Mouse (Mus musculus) kidney, postnatal 4 days (tissue): ENCODE results near the gene B3gnt2.
"Not testable (repeated sequence)": the region's sequence is repeated elsewhere in the genome, so short reads cannot be mapped to it uniquely, and the experiment has no call there.

Source experiments
- DNase-seq, 2 experiments: peaks; one replicate each; pipeline ENCODE4 v3.0.0; 2021; ENCODE audit warnings: mixed read lengths in 2 of 2

Gene B3gnt2

DNA sequence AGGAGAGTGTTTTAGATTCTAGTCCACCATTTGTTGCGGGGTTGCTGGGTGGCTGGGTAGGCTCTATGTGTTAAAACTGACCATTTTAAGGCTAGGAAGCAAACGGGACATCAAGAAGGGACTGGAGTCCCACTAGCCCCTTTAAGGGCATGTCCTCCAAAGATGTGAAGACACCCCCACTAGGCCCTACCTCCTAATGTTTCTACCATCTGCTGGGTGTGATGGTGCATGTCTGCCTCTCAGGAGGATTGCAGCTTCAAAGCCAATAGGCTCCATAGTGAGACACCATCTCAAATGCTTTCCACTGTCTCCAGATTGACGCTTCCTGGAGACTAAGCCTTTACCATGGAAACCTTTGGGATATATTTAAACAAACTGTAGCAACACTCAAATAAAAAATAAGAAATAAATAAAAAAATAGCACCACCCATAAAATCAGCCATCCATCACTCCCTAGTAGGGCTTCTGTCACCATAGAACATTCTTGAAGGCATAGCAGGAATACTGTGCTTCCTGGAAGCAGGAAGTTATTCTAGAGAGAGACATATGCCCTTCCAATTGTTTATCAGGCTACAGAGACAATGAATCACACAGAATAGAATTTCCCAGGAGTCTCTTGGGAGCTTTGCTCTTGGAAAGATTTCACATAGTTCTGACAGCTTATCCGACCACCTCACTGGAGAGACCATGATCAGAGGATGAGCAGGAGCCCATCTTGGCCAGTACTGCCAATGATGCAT lies 97.0 kb downstream of the B3gnt2 start:
- DNase-seq = no peak

DNA sequence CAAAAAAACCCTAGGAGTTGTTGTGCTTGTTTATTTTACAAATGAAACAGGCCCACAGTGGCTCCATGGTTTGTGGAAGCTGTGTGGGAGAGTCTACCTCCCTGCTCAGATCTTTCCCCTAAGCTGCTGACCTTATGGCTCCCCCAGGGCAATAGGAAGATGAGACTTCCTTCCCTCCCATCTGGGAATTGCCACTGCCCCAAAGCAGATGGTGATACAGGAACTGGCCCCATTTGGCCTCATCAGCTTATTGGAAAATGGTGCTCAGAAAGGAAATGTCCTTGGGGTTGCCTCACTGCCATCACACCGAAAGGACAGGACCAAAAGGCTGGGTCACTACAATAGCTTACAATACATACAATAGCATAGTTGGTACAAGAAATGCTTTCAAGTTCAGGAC lies 97.7 kb downstream of the B3gnt2 start:
- DNase-seq = no peak

DNA sequence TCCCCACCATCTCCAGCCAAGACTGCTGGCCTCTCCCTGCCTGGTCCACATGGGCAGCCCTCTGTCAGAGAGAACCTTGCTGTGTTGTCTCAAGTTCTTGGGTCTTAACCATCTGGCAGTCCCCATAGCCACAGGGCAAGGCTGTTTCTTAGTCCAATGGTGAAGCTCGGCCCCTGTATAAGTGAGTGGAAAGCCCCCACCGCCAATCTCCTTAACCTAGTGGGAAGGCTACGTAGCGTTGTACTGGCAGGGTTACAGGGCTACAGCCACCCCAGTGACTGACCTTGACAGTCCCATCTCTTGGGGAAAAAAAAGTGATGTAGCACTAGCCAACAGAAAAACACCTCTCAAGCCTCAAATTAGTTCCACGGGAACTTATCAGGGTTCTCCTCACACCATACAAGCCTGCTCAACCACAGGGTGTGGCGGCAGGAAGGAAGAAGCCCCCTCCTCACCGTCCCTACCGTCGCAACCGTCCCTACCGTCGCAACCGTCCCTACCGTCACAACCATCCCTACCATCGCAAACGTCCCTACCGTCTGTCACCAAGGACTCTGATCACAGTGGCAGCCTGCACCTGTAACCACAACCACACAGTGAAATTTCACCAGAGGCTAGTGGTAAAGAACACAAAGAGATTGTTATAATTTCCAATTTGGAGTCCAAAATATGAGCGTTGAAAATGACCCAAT lies 98.4 kb downstream of the B3gnt2 start:
- DNase-seq = no peak

DNA sequence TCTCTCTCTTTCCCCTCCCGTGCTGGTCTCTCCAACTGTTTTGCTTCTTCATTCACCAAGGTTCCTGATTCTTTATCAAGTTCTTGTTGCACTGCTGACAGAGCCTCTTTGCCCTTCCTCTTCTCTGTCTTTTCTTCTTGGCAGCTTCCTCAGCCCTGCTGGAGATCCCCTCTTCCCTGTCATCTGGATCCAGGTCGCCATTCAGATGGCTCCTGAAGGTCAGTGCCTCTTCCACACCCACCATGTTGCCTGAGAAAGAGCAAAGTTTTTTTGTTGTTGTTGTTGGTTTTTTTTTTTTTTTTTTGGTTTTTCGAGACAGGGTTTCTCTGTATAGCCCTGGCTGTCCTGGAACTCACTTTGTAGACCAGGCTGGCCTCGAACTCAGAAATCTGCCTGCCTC lies 101.0 kb downstream of the B3gnt2 start:
- no peak for DNase-seq

DNA sequence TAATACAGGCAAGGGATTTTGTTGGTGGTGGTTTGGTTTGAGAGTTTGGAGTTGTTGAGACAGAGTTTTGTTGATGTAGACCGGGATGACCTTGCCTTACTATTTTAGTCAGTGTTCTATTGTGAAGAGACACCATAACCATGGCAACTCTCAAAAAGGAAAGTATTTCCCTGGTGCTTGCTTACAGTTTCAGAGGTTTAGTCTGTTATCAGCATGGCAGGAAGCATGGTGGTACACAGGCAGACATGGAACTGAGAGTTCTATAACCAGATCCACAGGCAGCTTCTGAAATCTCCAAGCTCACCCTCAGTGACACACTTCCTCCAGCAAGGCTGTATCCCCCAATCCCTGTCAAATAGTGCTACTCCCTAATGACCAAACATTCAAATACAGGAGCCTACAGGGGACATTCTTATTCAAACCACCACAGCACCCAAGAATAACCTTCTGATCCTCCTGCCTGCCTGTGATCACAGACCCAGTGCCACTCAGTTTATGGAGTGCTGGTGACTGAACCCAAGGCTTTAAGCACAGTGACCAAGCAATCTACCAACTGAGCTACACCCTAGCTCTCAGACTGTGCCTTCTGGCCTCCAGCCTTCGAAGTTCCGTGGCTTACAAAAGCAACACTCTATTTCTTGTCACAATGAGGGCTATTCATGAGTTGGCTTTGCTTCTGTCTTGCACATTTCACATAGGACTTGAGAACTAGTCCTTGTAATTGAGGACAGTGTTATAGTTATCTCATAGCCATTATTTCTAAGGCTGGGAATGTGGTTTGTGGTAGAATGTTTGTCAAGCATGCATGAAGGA lies 104.4 kb downstream of the B3gnt2 start:
- no peak for DNase-seq

DNA sequence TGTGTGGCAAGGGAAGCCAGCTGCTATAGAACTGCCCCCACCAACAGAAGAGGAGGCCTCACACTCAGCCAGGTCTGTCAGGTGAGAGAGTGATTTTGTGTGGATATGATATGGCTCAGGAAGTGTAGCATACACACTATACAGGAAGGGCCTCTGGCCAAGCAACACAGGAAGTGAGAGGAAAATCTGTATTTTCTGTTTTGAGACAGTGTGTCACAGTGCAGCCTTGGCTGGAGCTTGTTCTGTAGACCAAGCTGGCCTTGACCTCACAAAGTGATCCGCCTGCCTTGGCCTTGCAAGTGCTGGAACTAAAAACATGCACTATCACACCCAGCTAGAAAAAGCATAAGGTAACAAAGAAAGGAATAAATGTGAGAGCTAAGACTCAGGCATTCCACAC lies 105.6 kb downstream of the B3gnt2 start:
- no peak for DNase-seq

DNA sequence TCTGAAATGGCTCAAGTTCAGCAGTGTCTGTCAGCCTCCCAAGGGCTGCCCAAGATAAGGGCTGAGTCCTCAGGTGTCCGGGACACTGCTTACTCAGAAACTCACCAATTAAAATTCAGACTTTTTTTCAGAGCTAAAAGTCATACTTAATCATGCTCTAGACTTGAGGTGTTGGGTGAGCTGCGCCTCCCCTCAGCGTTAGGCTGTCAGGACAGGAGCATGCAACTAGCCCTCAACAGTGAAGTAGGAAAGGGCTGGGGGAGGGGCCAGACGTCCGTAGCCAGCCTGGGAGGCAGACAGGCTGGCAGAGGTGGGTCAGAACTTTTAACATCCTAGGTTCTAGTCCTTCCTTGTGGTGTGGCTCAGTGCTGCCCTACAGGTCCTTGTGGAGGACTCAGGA lies 108.2 kb downstream of the B3gnt2 start:
- DNase-seq = no peak

DNA sequence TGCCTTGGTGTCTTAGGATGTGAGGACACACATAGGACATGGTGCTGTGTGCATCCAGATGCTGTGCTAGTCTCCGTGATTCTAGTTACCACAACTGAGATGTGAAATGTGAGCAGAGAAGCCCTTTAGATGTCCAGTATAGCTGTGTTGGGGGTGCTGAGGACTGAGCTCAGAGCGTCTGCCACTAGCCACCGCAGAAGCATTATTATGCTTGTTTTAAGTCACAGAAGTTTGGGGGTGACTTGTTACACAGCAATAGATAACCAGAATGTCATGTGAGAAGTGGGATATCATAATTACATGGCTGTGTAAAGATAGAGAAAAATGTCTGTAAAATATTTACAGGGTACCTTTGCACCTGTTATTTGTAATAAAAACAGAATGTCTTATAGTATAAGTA lies 109.2 kb downstream of the B3gnt2 start:
- no peak for DNase-seq

DNA sequence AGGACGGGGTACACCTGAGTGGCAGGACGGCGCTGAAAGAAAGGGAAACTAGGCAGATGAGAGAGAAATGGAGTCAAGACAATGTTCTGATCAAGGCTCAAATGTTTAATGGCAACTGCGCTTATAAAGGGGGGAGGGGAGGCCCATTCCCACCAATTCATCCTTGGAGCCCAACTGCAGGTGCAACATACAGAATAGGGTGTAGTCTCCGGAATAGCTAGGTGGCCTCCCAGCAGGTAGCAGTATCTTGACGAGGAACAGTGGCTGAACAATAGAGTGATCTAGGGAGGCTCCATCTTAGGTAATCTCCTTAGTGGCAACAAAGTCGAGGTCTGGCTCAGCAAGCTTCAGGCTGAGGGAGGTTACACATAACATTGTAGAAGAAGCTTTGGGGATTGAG lies 113.4 kb downstream of the B3gnt2 start:
- DNase-seq = no peak

DNA sequence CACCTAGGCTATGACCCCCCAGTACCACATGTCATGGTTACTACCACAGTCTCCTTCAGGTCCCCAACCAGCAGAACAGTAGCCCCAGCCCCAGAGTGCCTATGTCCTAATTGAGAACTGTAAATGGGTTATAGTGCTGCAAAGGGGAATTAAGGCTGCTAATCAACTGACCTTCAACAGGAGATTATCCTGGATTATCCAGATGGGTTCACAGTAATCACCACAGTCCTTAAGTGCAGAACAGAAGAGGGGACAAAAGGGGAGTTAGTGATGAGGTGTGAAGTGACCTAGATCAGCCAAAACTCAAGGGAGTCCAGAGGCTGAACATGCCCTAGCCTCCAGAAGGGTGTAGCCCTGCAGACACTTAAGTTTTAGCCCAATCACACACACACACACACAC lies 115.4 kb downstream of the B3gnt2 start:
- DNase-seq = no peak

DNA sequence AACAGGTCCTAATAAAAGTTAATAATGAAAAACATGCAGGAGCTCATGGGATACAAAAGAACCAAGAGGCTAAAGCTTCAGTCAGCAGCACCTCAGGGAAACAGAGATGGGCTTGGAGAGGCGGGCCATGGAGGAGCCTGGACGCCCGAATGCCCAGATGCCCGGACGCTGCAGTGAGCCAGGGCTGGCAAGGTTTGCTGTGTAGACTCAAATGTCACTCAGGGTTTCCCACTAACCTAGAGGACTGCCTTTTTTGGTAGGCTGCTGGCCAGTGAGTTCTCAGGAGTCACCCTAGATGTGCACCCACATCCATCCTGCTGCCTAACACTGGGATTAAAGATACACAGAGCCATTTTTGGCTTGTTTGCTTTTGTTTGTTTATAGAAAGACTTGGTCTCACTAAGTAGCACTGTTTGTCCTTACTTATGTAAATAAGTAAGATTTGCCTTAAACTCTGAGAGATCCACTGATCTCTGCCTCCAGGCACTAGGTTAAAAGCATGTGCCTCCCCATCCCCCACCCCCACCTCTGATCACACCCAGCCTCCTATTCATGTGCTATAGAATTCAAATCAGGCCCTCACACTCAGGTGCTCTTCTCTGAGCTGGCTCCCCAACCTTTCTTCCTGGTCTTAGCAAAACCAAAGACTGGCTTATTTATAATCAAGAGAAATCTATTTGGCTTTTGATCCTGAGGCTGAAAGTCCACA lies 117.0 kb downstream of the B3gnt2 start:
- no peak for DNase-seq

DNA sequence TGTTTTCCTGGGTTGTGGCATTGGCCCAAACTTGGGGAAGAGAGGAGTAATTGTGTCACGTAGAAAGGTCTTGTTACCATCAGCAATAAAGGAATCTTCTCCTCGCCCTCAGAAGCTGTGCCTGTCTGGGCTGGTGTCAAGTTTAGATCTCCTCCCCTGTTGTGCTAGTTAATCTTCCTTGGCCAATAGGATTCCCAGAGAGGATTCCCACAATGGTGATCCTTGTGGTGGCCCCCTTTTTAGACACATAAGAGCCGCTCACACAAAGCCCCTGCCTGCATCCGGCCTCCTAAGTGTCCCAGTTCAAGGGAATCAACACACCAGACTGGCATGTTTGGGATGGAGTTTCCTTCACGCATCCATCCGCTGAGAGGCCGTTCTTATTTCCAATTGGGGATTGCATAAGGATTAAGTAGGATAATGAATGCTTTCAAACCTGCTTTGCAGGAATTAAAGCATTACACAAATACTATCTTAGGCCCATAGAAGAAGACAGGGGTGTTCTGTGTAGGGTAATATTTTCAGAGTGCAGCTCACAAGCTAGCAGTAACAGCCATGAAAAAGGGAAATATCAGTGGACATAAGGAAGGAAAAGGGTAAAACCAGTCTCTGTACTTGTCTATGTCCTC lies 118.6 kb downstream of the B3gnt2 start:
- no peak for DNase-seq

DNA sequence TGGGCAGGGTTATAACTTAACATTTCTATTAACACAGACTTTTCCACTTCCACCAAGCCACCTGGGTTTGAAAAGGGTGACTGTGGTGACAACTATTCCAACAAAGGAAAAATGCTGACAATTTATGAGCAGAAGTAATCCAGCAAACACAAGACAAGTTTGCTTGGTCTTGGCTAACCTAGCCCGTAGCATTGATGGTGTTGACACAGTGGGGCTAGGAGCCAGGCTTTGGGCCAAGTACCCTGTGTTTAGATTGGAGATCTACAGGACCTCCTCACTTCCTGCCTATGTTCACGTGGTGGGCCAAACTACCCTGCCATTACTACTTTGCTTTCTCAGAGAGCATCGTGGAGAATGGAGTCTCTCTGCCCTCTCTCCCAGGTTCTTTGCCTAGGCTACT lies 119.3 kb downstream of the B3gnt2 start:
- no peak for DNase-seq

DNA sequence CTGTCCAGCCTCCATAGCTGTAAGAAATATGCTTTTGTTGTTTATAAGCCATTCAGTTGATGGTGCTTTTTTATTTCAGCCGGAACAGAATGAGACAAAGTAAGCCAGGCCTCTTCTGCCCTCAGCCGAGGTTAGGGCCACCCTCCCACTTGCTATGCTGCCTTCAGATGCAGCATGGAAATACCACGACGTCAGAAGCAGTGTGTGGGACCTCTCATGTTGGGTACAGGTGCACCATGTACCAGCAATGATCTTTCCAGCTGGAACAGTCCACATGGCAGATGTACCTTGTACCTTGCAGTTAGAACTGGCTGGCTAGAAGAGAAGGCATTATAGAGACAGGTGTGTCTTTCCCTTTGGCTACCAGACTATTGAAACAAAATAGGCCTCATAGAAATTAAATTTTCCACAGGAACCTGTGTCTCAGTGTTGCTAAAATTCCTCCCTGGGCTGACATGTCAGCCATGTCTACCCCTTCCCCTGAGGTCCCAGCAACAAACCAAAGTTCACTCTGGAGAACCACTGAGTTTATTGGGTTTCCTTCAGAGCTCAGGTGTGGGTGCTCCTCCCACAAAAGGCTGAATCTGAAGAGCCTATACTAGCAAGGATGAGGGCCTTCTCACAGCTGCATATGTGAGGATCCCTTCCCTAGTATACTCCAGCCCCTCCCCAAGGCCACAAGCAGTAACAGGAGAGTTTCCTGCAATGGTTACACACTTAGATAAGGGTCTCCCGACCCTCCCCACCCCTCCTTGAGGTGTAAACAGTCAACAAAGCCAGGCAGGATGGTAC lies 121.1 kb downstream of the B3gnt2 start:
- DNase-seq = no peak

DNA sequence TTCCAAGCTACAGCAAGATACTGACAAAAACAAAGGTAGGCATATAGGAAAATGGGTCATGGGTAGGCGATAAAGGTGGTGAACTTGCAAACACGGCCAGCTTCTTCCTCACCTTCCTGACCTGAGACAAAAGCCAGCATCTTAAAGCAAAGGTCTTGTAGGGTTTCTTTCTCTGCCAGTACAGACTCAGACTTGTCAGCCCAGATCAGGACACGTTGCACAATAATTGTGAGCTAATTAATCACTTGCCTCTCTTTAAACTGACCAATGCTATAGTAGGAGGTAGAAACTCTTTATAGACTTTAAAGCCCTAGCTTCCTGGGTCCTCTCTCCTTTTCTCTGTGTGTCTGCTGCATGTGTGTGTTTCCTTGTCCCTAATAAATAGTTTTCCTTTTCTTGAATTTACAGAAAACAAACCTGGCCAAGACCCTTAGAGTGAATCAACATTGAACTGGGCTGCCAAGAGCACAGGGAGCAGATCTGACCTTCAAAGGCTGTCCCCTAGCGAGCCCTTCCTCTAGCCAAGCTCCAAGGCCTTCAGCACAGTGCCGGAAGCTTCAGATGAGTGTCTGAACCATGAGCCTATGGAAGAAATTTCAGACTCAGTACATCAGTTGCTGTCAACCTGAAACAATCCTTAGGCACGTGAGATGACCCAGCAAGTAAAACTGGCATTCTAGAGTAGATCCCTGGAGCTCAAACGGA lies 124.1 kb downstream of the B3gnt2 start:
- no peak for DNase-seq

DNA sequence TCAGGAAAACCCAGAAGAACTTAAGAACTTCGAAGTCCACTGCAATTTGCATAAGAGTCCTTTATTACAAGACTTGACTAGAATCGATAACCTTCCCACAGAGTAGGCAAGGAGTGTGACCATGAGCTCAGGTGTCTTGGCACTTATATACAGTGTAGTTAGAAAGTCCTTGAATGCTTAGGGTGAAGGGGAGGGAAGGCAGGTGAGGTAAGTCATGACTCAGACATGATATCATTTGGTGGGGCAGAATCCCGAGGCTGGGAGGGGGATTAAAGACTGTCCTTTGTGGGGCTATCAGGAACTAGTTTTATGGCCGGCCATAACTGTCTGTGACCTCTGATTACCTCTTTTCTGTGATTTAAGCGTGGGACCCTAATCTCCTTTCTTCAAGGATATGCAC lies 125.6 kb downstream of the B3gnt2 start:
- not testable (repeated sequence) for DNase-seq

DNA sequence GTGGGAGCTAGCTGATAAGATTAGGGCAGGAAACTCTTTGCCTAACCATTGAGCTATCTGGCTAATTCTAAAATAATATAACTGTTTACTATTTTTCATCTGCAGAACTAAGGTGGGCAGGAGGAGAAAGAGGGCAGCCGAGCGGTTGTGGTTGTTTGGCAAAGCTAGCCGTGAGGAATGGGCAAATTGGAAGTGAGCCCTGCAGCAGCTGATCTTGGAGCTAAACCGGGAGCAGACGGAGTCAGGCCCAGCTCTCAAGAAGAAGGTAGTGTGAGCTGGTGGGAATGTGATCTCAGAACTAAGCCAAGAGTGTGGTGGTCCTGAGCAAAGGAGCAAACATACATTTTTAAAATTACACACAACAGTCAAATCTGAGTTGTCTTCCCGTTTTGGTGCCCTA lies 126.8 kb downstream of the B3gnt2 start:
- no peak for DNase-seq

DNA sequence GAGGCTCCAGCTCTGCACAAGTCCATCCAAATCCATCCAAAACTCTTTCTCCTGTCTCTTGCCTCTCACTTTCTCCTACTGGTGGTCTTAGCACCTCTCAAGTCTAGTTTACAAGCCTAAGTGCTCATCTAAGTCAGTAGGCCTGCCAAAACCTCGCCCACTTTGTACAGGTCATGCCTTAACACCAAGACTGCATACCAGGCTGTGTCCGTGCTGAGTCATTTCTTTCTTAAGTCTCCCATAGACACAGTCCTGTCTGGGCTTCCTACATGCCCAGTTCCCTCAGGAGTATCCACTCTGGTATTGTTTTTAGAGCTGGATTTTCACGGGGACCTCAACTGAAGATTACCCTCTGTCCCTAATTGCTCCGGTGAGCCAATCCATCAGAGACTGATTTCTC lies 127.9 kb downstream of the B3gnt2 start:
- DNase-seq = no peak

DNA sequence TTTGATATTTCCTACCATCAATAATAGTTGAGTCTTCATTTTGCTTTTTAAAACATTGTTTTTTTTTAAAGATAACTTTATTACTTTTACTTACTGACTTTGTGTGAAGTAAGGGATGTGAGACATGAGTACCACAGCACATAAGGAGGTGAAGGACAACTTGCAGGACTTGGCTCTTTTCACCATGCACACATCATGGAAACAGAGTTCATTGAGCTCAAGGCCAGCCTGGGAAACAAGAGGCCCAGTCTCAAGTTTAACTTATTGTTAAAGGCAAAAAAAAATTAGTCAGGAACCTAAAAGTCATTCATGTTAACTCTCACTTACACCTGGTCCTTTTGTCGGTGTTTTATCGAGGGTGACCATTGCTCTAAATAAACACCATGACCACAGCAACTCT lies 137.7 kb downstream of the B3gnt2 start:
- DNase-seq = no peak

DNA sequence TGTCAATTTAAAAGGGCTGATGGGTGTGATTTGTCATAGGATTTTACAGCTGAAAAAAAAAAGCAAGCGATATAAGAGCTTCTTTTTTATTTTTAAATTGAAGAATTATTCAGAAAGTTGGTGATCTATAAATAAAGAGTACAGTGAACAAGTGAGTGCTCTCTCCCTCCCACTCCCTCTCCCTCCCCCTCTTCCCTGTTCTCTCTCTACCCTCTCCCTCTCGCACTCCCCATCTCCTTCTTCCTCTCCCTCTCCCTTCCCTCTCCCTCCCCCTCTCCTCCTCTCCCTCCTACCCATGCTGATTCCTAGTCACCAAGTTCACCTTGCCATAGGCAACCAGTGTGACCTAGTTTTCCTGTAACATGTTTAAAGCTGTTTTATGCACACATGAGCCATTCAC lies 140.7 kb downstream of the B3gnt2 start:
- DNase-seq = no peak

DNA sequence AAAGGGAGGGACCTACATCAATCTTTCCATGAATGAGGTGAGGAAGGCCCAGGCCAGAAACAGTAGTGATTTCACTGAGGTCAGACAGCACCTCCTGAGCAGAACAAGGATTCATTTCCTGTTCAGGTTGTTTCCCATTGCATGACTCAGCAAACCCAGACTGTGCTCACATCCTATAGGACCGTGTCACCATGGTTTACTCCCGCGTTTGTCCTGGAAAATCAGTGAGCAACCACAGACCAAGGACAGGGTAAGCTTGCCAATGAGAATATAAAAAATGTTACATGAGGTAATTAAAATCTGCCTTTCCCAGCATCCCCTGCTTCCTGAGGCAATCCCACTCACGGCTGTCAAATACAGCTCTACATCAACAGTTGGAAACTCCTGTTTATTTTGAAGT lies 141.2 kb downstream of the B3gnt2 start:
- peak in 1 of 2 experiments; percentile 13 for DNase-seq
